Mouse (Mus musculus): ENCODE results near the gene Thbd. TPM values are rescaled to one million over a fixed set of nuclear protein-coding genes. Genes with fewer than 3 reads are reported as not detected.

The Thbd gene
- 13.3 and 16.6 TPM in 2 replicates for polyA plus RNA-seq (2015; fragmentation: Nextera tagmentation; extraction: Ambion mirVana)

DNA sequence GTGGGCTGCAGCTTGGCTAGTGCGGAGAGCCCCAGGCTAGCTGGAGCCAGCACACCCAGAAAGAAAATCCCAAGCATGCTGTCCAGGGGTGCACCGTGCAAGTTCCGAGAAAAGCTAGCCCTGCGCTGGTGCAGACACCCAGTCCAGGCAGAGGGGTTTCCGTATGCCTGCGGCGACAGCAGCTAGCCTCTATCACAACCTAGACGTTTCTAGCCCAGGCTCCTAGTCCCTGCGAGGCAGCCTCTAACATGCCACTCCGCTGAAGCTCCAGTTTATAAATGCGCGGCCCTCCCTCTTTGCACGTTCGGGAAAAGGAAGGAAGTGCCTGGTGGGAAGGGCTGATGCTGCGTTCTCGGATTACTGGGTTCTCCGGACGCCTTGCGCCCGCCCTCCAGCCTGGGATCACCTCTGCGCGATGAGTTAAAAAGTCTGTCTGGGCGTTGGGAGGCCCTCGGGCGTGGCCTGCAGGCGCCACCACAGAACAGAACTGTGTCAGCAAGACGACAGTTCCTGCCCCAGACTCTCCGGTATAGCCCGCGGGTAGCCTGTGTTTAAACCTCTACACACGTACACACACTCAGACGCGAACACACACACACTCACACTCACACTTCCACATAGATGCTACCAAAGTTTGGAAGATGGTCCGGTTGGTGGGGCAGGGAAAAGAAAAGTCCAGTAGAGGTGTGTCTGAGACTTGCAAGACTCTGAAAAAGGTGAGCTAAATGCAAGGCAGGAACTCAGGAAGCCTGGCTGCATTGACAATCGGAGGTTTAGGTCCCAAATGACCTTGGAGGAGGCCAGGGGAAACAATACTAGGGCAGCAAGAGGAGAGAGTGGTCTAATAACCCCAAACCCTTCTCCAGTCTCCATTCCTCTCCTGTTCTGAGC lies at the start of gene Thbd:
TSS of gene Thbd (minus strand) at position 319 of the 891 bp plus-strand sequence.
- 2% methylated on average over 35 of the region's 35 CpGs for WGBS
- Histone ChIP-seq H3K9me3 (peaks cover 3% of the 10 kb centered on the region; the same call in 1 of the 2 replicates), H3K9ac (peak within 1 kb of the TSS; percentile 76), H3K27me3 (replicated peaks) (peaks cover 40% of the 10 kb centered on the region), H3K4me2 (peak within 1 kb of the TSS; percentile 74), H3K4me3 (peak within 1 kb of the TSS; percentile 54), H3K27ac (replicated peaks) (peak within 1 kb of the TSS; percentile 34), H3K36me3 (no peaks in the 10 kb centered on the region), H3K4me1 (peaks cover 29% of the 10 kb centered on the region)
- ATAC-seq (ENCODE audit: extremely low read depth, insufficient number of reproducible peaks, low FRiP score, low TSS enrichment) = peak; percentile 66; the same call in 1 of the 2 replicates

DNA sequence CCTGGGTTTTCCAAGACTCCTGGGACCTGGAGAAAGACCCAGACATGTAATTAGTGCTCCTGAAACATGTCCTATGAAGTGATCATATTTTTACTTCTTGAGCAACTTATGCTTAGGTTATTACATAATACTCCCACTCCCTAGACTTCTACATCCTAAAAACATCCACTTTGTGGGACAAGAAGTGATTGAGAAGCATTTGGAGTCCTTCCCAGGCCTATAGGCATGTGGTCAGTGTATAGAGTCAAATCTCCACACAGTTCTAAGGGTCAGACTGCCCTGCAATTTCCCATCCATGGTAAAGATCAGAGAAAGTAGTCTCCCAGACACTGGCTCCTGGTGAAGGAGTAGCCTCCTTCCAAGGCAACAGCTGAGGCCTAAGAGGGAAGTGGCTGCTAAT lies 47.4 kb upstream of the Thbd start:
- Histone ChIP-seq H3K4me1 (0 out of 2 replicates have a peak, but pooled peaks cover 3% of the 10 kb centered on the region), H3K4me3 (no peak overlapping the region), H3K4me2 (no peak overlapping the region), H3K27me3 (replicated peaks) (no peaks in the 10 kb centered on the region), H3K9me3 (no peaks in the 10 kb centered on the region), H3K36me3 (no peaks in the 10 kb centered on the region), H3K9ac (no peak overlapping the region), H3K27ac (replicated peaks) (no peak overlapping the region)
- no peak for ATAC-seq (ENCODE audit: extremely low read depth, insufficient number of reproducible peaks, low FRiP score, low TSS enrichment)

DNA sequence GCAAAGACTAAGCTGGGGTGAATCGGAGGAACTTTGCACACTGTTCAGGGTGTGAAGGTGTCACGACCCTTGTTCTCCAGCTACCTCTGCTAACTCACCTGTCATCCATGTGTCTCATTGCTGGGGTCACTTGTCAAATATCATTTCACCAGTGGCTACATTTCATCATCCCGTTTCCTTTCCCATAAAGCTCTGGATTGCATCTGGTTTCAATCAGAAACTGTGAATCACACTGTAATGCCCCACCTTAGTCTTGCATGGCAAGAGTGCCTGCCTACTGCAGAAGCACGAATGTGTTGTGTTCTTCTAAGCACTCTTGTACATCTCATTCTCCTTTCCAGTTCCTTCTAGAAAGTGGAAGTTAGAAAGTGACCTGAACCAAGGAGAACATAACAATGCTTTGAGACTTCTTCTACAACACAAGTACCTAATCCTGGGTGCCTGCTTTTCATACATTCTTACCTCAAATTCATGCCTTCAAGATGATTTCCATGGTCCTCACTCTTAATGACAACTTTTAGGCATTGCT lies 46.1 kb upstream of the Thbd start:
- H3K4me1 ChIP-seq = 0 out of 2 replicates have a peak, but pooled peaks cover 3% of the 10 kb centered on the region
- no peaks in the 10 kb centered on the region for H3K9me3 ChIP-seq
- no peak overlapping the region for H3K9ac ChIP-seq
- no peak for ATAC-seq (ENCODE audit: extremely low read depth, insufficient number of reproducible peaks, low FRiP score, low TSS enrichment)
- H3K4me2 ChIP-seq = no peak overlapping the region
- no peaks in the 10 kb centered on the region for H3K27me3 ChIP-seq (replicated peaks)
- H3K4me3 ChIP-seq = no peak overlapping the region
- WGBS = 66% methylated on average over 4 of the region's 4 CpGs
- no peak overlapping the region for H3K27ac ChIP-seq (replicated peaks)
- H3K36me3 ChIP-seq = no peaks in the 10 kb centered on the region

DNA sequence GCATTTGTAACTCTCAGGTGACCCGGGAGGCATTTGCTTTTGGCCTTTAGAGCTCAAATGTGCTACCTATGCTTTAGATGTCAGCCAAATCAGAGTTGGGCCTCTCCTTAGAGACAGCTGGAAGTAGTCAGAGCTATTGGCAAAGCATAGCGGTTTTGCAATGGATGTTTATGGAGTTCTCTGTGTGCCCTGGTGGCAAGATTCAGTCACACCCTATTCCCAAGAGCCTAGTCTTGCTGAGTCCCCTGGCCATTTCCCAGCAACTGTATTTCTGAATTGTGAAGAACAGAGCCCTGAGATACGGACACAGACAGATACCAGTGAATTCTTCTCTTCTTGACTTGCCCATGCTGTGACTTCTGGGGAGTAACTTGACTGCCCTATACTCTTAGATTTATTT lies 45.1 kb upstream of the Thbd start:
- H3K27ac ChIP-seq (replicated peaks) = no peak overlapping the region
- H3K4me1 ChIP-seq = 0 out of 2 replicates have a peak, but pooled peaks cover 3% of the 10 kb centered on the region
- WGBS = 81% methylated on average over 3 of the region's 3 CpGs
- no peak for ATAC-seq (ENCODE audit: extremely low read depth, insufficient number of reproducible peaks, low FRiP score, low TSS enrichment)
- H3K27me3 ChIP-seq (replicated peaks) = no peaks in the 10 kb centered on the region
- no peaks in the 10 kb centered on the region for H3K9me3 ChIP-seq
- H3K9ac ChIP-seq = no peak overlapping the region
- H3K36me3 ChIP-seq = no peaks in the 10 kb centered on the region
- H3K4me2 ChIP-seq = no peak overlapping the region
- no peak overlapping the region for H3K4me3 ChIP-seq

DNA sequence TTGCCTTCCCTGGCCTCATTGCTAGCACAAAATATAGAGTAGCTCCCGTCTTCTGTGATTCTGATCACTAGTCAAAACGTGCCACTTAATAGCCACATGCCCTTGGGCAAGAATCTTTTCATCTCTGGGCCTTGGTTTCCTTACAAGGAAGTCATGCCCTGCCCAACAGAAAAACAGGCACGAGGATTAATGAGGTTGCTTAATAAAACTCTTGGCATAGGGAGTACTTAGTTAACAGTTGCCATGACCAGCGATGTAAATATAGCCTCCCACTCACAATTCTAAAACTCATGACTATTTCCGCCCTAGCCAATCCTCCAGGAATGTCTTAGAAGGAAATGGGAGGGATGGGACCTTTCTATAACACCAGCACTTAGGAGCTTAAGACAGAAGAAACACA lies 43.5 kb upstream of the Thbd start:
- Histone ChIP-seq H3K4me3 (no peak overlapping the region), H3K9me3 (no peaks in the 10 kb centered on the region), H3K9ac (no peak overlapping the region), H3K4me1 (peaks cover 7% of the 10 kb centered on the region; the same call in 1 of the 2 replicates), H3K4me2 (no peak overlapping the region), H3K36me3 (no peaks in the 10 kb centered on the region), H3K27me3 (replicated peaks) (no peaks in the 10 kb centered on the region), H3K27ac (replicated peaks) (no peak overlapping the region)
- no peak for ATAC-seq (ENCODE audit: extremely low read depth, insufficient number of reproducible peaks, low FRiP score, low TSS enrichment)
- WGBS = 64% methylated on average over 5 of the region's 5 CpGs

DNA sequence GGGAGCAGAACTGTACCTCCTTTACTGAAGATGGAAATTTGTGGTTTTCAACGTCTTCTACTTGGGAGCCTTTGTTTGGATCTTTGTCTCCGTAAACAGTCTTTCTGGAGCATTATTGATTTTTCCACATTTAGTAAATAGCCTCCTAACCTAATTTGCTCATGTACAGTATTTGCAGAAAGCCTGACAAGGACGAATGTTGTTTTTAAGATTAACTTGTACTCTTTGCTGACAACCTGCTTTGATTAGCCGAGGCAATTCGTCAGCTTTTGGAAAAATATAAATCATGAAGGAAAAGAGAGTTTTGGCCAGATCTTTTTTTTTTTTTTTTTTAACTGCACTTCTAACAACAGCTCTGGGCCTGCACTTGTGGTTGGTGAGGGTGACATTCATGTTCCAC lies 42.6 kb upstream of the Thbd start:
- H3K4me1 ChIP-seq = peaks cover 10% of the 10 kb centered on the region; the same call in 1 of the 2 replicates
- no peaks in the 10 kb centered on the region for H3K36me3 ChIP-seq
- no peak overlapping the region for H3K4me3 ChIP-seq
- H3K9me3 ChIP-seq = no peaks in the 10 kb centered on the region
- H3K4me2 ChIP-seq = no peak overlapping the region
- no peak overlapping the region for H3K27ac ChIP-seq (replicated peaks)
- H3K9ac ChIP-seq = no peak overlapping the region
- 54% methylated on average over 5 of the region's 5 CpGs for WGBS
- ATAC-seq (ENCODE audit: extremely low read depth, insufficient number of reproducible peaks, low FRiP score, low TSS enrichment) = no peak
- no peaks in the 10 kb centered on the region for H3K27me3 ChIP-seq (replicated peaks)

DNA sequence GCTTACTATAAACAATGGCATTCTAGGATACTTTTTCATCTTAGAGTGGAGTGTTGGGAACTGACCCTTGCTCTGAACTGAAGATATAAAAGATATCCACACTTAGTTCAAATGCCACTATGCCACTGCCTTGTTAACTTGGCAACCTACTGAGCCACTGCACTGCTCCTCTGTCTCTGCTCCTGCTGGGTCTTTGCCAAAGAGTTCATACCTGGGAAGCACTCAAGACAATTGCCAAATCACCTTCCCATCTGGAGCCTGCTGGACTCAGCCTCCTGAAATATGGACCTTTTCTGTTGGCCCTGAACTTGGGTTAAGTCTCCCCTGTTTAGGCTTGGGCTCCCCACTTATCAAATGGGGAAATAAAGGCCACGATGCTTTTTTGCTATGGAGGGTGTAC lies 41.7 kb upstream of the Thbd start:
- H3K27ac ChIP-seq (replicated peaks) = no peak overlapping the region
- no peak overlapping the region for H3K4me3 ChIP-seq
- no peaks in the 10 kb centered on the region for H3K9me3 ChIP-seq
- ATAC-seq (ENCODE audit: extremely low read depth, insufficient number of reproducible peaks, low FRiP score, low TSS enrichment) = no peak
- no peak overlapping the region for H3K9ac ChIP-seq
- H3K4me1 ChIP-seq = peaks cover 10% of the 10 kb centered on the region; the same call in 1 of the 2 replicates
- no peaks in the 10 kb centered on the region for H3K36me3 ChIP-seq
- whole genome bisulfite sequencing = 87% methylated on average over 1 of the region's 1 CpGs
- no peak overlapping the region for H3K4me2 ChIP-seq
- no peaks in the 10 kb centered on the region for H3K27me3 ChIP-seq (replicated peaks)

DNA sequence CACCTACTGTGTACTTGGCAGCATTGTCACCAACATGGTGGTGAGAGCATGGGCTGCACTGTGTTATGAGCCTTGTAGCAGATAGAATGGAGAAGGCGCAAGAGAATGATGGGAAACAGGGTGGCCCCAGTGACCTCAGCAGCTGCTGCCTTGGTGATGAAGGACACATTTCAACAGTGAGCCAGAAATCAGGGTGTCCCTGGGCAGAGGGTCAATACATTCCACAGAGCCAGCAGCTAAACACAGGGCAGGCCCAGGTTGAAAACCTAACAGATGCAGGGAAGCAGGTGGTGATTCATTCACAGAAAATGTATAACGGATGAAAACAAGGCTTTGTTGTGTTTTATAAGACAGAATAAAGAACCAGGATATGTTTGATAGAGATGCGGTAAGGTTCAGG lies 38.5 kb upstream of the Thbd start:
- no peak overlapping the region for H3K4me3 ChIP-seq
- no peak overlapping the region for H3K4me2 ChIP-seq
- H3K4me1 ChIP-seq = peaks cover 24% of the 10 kb centered on the region
- 66% methylated on average over 3 of the region's 3 CpGs for WGBS
- no peak overlapping the region for H3K9ac ChIP-seq
- no peak for ATAC-seq (ENCODE audit: extremely low read depth, insufficient number of reproducible peaks, low FRiP score, low TSS enrichment)
- H3K27me3 ChIP-seq (replicated peaks) = no peaks in the 10 kb centered on the region
- no peaks in the 10 kb centered on the region for H3K9me3 ChIP-seq
- H3K27ac ChIP-seq (replicated peaks) = no peak overlapping the region
- H3K36me3 ChIP-seq = no peaks in the 10 kb centered on the region

DNA sequence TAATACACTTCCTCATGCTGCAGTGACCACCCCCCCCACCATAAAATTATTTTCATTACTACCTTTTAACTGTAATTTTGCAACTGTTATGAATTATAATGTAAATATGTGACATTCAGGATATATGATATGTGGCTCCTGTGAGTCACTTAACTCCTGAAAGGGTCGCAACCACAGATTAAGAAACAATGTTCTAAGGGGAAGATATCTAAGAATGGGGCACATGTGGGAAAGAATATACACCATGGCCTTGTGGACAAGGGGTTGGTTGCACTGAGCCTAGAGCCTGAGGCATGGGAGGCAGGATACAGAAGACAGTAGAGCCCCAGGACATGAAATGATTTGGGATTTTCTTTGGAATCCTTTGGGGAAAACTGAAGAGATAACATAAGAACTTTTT lies 37.6 kb upstream of the Thbd start:
- WGBS = 74% methylated on average over 1 of the region's 1 CpGs
- Histone ChIP-seq H3K9ac (no peak overlapping the region), H3K27ac (replicated peaks) (no peak overlapping the region), H3K9me3 (no peaks in the 10 kb centered on the region), H3K4me3 (no peak overlapping the region), H3K27me3 (replicated peaks) (no peaks in the 10 kb centered on the region), H3K4me1 (peaks cover 21% of the 10 kb centered on the region), H3K4me2 (no peak overlapping the region), H3K36me3 (no peaks in the 10 kb centered on the region)
- ATAC-seq (ENCODE audit: extremely low read depth, insufficient number of reproducible peaks, low FRiP score, low TSS enrichment) = no peak

DNA sequence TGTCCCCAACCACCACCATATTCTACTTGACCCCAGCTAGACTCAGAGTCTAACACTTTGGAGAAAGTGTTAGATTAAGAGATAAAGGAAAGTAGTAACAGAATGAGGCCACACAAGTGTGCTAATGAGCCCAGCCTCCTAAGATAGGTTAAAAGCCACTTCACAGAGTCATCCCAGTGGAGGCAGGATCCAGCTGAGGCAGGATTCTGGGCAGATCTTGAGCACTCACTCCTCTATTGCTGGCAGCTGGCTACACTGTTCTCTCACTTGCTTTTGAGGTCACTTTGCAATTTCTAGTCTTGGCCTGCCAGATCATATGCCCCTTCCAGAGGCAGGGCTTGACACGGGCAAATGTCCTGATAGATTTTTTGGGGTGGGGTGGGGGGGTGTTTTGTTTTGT lies 36.5 kb upstream of the Thbd start:
- no peak overlapping the region for H3K4me3 ChIP-seq
- H3K9me3 ChIP-seq = no peaks in the 10 kb centered on the region
- no peaks in the 10 kb centered on the region for H3K36me3 ChIP-seq
- no peak for ATAC-seq (ENCODE audit: extremely low read depth, insufficient number of reproducible peaks, low FRiP score, low TSS enrichment)
- H3K4me1 ChIP-seq = peaks cover 21% of the 10 kb centered on the region
- no peaks in the 10 kb centered on the region for H3K27me3 ChIP-seq (replicated peaks)
- no peak overlapping the region for H3K9ac ChIP-seq
- WGBS = 54% methylated on average over 1 of the region's 1 CpGs
- peak overlapping the region; percentile 91 for H3K27ac ChIP-seq (replicated peaks)
- 0 out of 2 replicates have a peak overlapping the region, but pooled peaks have one; percentile 61 for H3K4me2 ChIP-seq

DNA sequence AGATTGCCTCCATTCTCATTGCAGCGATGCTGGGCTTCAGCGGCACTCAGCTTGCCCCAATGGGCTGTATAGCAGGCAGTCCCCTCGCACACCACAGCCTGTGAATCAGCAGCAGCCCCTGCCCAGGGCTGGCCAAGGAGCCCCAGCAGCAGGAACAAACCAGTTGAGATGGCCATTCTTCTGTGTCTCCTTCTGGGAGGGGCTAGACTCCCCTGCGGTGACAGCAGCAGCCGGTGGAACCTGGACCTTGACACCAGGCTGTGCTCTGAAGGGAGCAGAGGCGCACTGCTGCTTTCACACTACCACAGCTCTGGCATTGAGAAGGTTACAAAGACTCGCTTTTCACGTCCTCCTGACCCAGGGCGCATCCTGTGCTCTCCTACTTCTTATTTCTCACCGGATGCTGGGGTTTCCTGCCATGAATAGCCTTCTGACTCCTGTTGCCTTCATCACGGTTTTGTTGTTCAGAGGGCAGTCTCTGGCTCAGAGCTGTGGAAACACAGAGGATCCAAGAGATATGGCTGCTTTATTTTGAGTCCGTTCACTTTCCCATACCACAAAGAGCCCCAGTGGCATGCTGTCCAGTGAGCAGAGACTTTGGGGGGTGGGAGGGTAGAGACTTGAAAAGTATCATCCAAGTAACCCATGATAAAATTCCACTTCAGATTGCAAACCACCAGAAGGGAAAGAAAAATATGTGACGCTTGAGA lies 35.4 kb upstream of the Thbd start, which contains the start of gene Cd93:
TSS of gene Cd93 (minus strand) at position 315 of the 710 bp plus-strand sequence.
- peak within 1 kb of the TSS; percentile 91 for H3K27ac ChIP-seq (replicated peaks)
- ATAC-seq (ENCODE audit: extremely low read depth, insufficient number of reproducible peaks, low FRiP score, low TSS enrichment) = peak; percentile 60; the same call in 1 of the 2 replicates
- H3K4me2 ChIP-seq = peak within 1 kb of the TSS; percentile 61

More for the DNA sequence above, 35.4 kb upstream of the Thbd start, which contains the start of gene Cd93:
- Histone ChIP-seq H3K27me3 (replicated peaks) (no peaks in the 10 kb centered on the region), H3K4me1 (peaks cover 21% of the 10 kb centered on the region), H3K9me3 (no peaks in the 10 kb centered on the region), H3K36me3 (no peaks in the 10 kb centered on the region), H3K4me3 (peak within 1 kb of the TSS; percentile 52), H3K9ac (peak within 1 kb of the TSS; percentile 81)
- WGBS = 23% methylated on average over 13 of the region's 13 CpGs
